Mouse (Mus musculus) lung, postnatal 0 days (tissue): ENCODE measurements around the gene Bclaf1. TPM values are rescaled to one million over a fixed set of nuclear protein-coding genes. Genes with fewer than 3 reads are reported as not detected.

Experiments
- ATAC-seq: fragments of 200-750 bp; cut with Nextera tagmentation; 2 replicates; pipeline ENCODE4 v1.8.0; 2017; ENCODE audit warnings: moderate library complexity
- DNase-seq: peaks from one replicate; pipeline ENCODE4 v3.0.0-alpha.2; 2016; ENCODE audit warnings: low spot score
- H3K27ac ChIP-seq: fragments of 300-500 bp; sonication (generic); 2 replicates; pipeline ENCODE4 v1.5.1; 2014; ENCODE audit warnings: antibody characterized with exemption, mild to moderate bottlenecking, low read length, mixed read lengths
- H3K27me3 ChIP-seq: fragments of 300-500 bp; sonication (generic); replicated peaks from 2 replicates; pipeline ENCODE4 v1.6.1; 2014; ENCODE audit warnings: low read length, mixed read lengths; ENCODE audit not compliant: insufficient read depth
- H3K36me3 ChIP-seq: fragments of 300-500 bp; sonication (generic); 2 replicates; pipeline ENCODE4 v1.6.1; 2014; ENCODE audit warnings: low read length, mixed read lengths; ENCODE audit not compliant: insufficient read depth
- H3K4me1 ChIP-seq: fragments of 300-500 bp; sonication (generic); 2 replicates; pipeline ENCODE4 v1.6.1; 2014; ENCODE audit warnings: antibody characterized with exemption, low read depth, low read length, mixed read lengths; ENCODE audit not compliant: insufficient read depth
- H3K4me2 ChIP-seq: fragments of 300-500 bp; sonication (generic); replicated peaks from 2 replicates; pipeline ENCODE4 v1.6.1; 2014; ENCODE audit warnings: low read depth, mild to moderate bottlenecking, low read length, moderate library complexity, mixed read lengths
- H3K4me3 ChIP-seq: fragments of 300-500 bp; sonication (generic); 2 replicates; pipeline ENCODE4 v1.5.1; 2014; ENCODE audit warnings: low read depth, low read length
- H3K9ac ChIP-seq: fragments of 300-500 bp; sonication (generic); replicated peaks from 2 replicates; pipeline ENCODE4 v1.6.1; 2014; ENCODE audit warnings: low read depth, mild to moderate bottlenecking
- H3K9me3 ChIP-seq: fragments of 300-500 bp; sonication (generic); 2 replicates; pipeline ENCODE4 v1.6.1; 2016; ENCODE audit warnings: low read length, mixed read lengths
- CTCF ChIP-seq: IDR thresholded peaks from 2 replicates; pipeline ENCODE4 v1.5.1; 2016; ENCODE audit warnings: antibody characterized with exemption, mild to moderate bottlenecking
- EP300 ChIP-seq: IDR thresholded peaks from 2 replicates; pipeline ENCODE4 v1.6.1; 2016; ENCODE audit warnings: antibody characterized with exemption, mild to moderate bottlenecking, control low read depth
- WGBS: fragments of 180-500 bp; shearing (Covaris S2); extraction: QIAGEN DNeasy Blood & Tissue Kit; methylation state at CpG from one replicate; pipeline ENCODE4 v1.1.7; 2014; 5-methylcytosine and 5-hydroxymethylcytosine counted together
- polyA plus RNA-seq: library from polyadenylated mRNA; unstranded; fragments of >200 nt; fragmentation: Nextera tagmentation; extraction: Ambion mirVana; gene quantifications from 2 replicates; pipeline ENCODE4 v1.2.1, GENCODE M21; 2015

The Bclaf1 gene
- polyA plus RNA-seq, 1 experiment from 2014 or later = 54.2 TPM

DNA sequence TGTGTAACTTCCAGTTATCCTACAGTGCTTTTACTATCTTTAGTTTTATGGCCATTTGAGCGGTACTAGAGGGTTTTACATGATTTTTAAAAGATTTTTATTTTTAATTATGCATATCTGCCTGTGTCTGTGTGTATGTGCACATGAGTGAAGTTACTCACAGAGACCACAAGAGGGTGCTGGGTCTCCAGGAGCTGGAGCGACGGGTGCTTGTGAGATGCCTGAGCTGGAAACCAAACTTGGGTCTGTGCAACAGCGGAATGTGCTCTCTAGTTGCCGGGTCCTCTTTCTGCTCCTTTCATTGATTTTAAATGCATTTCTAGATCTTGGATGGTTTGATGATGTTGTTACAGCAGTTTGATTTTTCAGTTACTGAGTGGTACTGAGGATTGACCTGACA, 59.8 kb downstream of the Bclaf1 start:
- no peaks in the 10 kb centered on the region for H3K9me3 ChIP-seq
- TF ChIP-seq CTCF = peak; percentile 19; the same call in 1 of the 2 replicates
- TF ChIP-seq EP300 = no peak
- no peaks in the 10 kb centered on the region for H3K27me3 ChIP-seq
- H3K27ac ChIP-seq = no peak overlapping the region
- ATAC-seq (no peak), DNase-seq (no peak)
- no peak overlapping the region for H3K4me2 ChIP-seq
- H3K4me1 ChIP-seq = no peaks in the 10 kb centered on the region
- H3K9ac ChIP-seq = no peak overlapping the region
- 93% methylated on average over 5 of the region's 5 CpGs for WGBS
- H3K4me3 ChIP-seq = no peak overlapping the region
- H3K36me3 ChIP-seq = no peaks in the 10 kb centered on the region

DNA sequence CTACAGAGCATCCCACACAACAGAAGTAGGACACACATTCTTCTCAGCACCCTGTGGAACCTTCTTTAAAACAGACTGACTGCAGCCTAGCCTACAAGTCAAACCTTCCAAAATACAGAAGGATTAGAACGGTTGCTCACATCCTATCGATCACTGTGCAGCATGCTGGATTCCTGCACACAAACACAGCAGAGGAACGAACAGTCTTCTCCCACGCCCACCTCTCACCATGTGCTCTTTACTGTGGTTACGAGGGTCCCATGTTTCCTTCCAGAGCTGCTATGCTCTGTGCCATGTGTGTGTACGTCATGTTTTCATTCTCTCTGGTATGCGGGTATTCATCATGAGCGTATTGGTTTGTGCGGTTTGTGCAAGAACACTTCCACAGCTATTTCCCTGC, 65.4 kb downstream of the Bclaf1 start:
- Histone ChIP-seq H3K4me3 (no peak overlapping the region), H3K4me1 (no peaks in the 10 kb centered on the region), H3K27ac (no peak overlapping the region), H3K27me3 (no peaks in the 10 kb centered on the region), H3K4me2 (no peak overlapping the region), H3K9ac (no peak overlapping the region), H3K9me3 (no peaks in the 10 kb centered on the region), H3K36me3 (no peaks in the 10 kb centered on the region)
- ATAC-seq (no peak), DNase-seq (no peak)
- TF ChIP-seq CTCF = no peak
- TF ChIP-seq EP300 = no peak
- 84% methylated on average over 9 of the region's 9 CpGs for WGBS

DNA sequence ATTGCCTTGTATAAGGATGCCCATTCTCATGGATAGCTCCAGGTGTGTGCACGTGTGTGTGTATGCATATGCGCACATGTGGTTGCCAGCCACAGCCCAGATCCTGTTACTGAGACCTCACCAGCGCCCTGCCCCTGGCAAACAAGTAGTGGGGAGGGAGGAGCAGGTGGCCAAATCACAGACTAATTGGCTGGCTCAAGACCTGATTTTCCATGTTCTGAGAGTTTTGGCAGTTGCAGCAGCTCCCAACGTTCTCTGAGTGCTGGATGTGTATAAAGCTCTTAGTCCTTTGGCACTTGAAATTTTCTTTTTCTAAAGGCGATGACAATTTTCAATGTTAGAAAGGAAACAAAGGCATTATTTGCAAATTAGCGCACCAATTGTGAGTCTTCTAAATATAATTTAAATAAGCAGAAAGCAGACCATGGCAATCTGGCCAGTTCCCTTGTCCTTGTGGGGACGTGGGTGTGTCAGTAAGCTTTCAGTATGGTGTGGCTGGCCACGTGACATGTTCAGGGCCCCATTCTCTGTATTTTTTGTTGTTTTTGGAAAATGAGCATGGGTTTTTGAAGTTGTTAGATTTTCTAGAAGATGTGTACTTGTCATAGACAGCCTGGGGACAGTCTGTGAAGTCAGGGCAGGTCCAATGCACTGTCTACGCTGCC, 66.9 kb downstream of the Bclaf1 start:
- H3K27me3 ChIP-seq = no peaks in the 10 kb centered on the region
- 69% methylated on average over 9 of the region's 9 CpGs for WGBS
- H3K4me2 ChIP-seq = no peak overlapping the region
- no peak overlapping the region for H3K9ac ChIP-seq
- no peaks in the 10 kb centered on the region for H3K4me1 ChIP-seq
- no peak for ATAC-seq
- no peak for TF ChIP-seq CTCF
- TF ChIP-seq EP300 = no peak
- no peaks in the 10 kb centered on the region for H3K36me3 ChIP-seq
- no peak overlapping the region for H3K27ac ChIP-seq
- no peak for DNase-seq
- H3K4me3 ChIP-seq = no peak overlapping the region
- H3K9me3 ChIP-seq = no peaks in the 10 kb centered on the region

DNA sequence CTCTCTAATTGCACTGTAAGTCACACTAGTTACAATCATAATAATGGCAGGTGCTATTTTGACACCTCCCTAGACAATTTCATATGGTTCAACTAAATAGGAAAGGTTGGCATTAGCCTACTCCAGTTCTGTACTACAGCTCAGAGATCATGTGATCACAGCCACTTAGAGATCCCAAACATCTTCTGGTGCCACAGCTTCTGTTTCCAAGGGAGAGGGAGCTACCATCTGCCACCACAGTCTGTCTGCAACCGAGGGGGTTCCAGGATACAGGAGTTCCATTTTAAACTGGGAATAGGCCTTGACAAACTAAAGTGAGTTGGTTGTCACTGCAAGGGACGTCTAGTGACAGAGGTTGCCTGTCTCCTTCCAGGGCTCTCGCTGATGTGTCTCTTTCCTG, 68.5 kb downstream of the Bclaf1 start:
- H3K4me2 ChIP-seq = no peak overlapping the region
- no peak for DNase-seq
- H3K27me3 ChIP-seq = no peaks in the 10 kb centered on the region

DNA sequence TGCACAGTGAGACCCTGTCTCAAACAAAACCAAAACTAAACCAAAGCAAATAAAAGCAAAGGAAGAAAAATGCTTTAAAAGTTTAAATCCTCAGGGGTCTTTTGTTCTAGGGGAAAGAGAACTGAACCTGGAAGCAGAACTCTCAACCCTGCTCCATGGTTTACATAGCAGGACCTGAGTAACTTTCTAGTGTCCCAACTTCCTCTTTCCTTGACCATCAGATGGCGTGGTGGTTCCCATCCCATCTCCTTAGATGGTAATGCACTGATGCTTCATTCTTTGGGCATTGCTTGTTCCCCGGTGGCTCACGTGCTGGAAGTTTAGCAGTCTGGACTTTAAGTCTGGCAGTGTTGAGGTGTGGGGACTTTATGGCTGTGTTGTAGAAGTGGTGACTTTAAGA, 69.1 kb downstream of the Bclaf1 start:
- Histone ChIP-seq H3K4me2 (no peak overlapping the region), H3K9ac (no peak overlapping the region), H3K4me3 (no peak overlapping the region), H3K4me1 (no peaks in the 10 kb centered on the region), H3K9me3 (no peaks in the 10 kb centered on the region), H3K27ac (no peak overlapping the region), H3K27me3 (no peaks in the 10 kb centered on the region), H3K36me3 (no peaks in the 10 kb centered on the region)
- DNase-seq = no peak
- TF ChIP-seq EP300 (no peak), CTCF (no peak)
- no peak for ATAC-seq
- WGBS = 70% methylated on average over 3 of the region's 3 CpGs

More for the DNA sequence above, 68.5 kb downstream of the Bclaf1 start:
- Histone ChIP-seq H3K36me3 (no peaks in the 10 kb centered on the region), H3K27ac (no peak overlapping the region), H3K4me1 (no peaks in the 10 kb centered on the region), H3K9me3 (no peaks in the 10 kb centered on the region), H3K9ac (no peak overlapping the region), H3K4me3 (no peak overlapping the region)
- no peak for ATAC-seq
- WGBS = 74% methylated on average over 3 of the region's 3 CpGs
- TF ChIP-seq CTCF = no peak
- TF ChIP-seq EP300 = no peak

DNA sequence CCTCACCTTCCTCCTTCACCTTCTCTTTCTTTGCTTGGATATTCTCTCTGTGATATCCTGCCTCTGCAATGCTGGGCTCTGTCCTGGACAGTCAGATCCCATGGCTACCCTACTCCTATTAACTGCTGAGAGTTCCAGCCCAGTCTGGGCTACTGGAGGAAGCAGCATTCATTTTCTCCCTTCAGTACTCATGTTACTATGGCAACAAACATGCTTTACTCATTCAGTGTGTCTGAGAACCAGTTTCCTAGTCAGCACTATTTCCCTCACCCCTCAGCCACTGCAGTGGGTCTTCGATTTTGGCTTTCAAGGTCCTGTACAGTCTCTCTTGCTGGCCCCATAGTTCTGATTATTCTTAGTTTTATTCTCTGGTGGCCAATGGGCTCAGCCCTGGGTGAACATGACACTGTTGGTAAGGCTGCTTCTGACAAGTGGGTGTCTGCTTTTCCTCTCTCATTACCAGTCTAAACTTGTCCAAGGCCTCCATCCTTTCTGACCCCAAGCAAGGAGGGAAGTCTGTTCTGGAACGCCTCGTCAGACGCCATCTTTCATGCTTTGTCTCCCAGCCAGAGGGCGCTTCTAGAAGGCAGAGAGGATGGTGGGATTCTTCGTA, 70.6 kb downstream of the Bclaf1 start:
- no peak for ATAC-seq
- WGBS = 75% methylated on average over 6 of the region's 6 CpGs

More for the DNA sequence above, 70.6 kb downstream of the Bclaf1 start:
- H3K9ac ChIP-seq = no peak overlapping the region
- H3K9me3 ChIP-seq = no peaks in the 10 kb centered on the region
- H3K36me3 ChIP-seq = no peaks in the 10 kb centered on the region
- H3K4me2 ChIP-seq = no peak overlapping the region
- no peak overlapping the region for H3K4me3 ChIP-seq
- H3K4me1 ChIP-seq = no peaks in the 10 kb centered on the region
- H3K27me3 ChIP-seq = no peaks in the 10 kb centered on the region
- H3K27ac ChIP-seq = no peak overlapping the region
- no peak for TF ChIP-seq EP300
- no peak for TF ChIP-seq CTCF
- DNase-seq = peak; percentile 22
